Mouse (Mus musculus): ENCODE measurements at regions not wholly inside any gene's neighbourhood (a gene's known extent, or its start where the extent isn't known, plus 50 kb on each side); places are given as distances from the start of the nearest gene placed in this dataset.

- DNase-seq (ENCODE audit: low spot score) = no peak
These were observed 50.9 kb upstream of the Atp12a start for GRCm38 (mm10) chr14:56313969-56314368.

GRCm38 (mm10) chr14:56314459-56314858 is 50.4 kb upstream of the Atp12a start:
- peak; percentile 62 for DNase-seq (ENCODE audit: low spot score)
